Mouse (Mus musculus) lung, postnatal 0 days (tissue): Measurements from ENCODE around the gene Cpb2. TPM values are rescaled to one million over a fixed set of nuclear protein-coding genes. Genes with fewer than 3 reads are reported as not detected.

Source experiments
- ATAC-seq: fragments of 200-750 bp; cut with Nextera tagmentation; 2 replicates; pipeline ENCODE4 v1.8.0; 2017; ENCODE audit warnings: moderate library complexity
- DNase-seq: peaks from one replicate; pipeline ENCODE4 v3.0.0-alpha.2; 2016; ENCODE audit warnings: low spot score
- H3K27ac ChIP-seq: fragments of 300-500 bp; sonication (generic); 2 replicates; pipeline ENCODE4 v1.5.1; 2014; ENCODE audit warnings: antibody characterized with exemption, mild to moderate bottlenecking, low read length, mixed read lengths
- H3K27me3 ChIP-seq: fragments of 300-500 bp; sonication (generic); replicated peaks from 2 replicates; pipeline ENCODE4 v1.6.1; 2014; ENCODE audit warnings: low read length, mixed read lengths; ENCODE audit not compliant: insufficient read depth
- H3K36me3 ChIP-seq: fragments of 300-500 bp; sonication (generic); 2 replicates; pipeline ENCODE4 v1.6.1; 2014; ENCODE audit warnings: low read length, mixed read lengths; ENCODE audit not compliant: insufficient read depth
- H3K4me1 ChIP-seq: fragments of 300-500 bp; sonication (generic); 2 replicates; pipeline ENCODE4 v1.6.1; 2014; ENCODE audit warnings: antibody characterized with exemption, low read depth, low read length, mixed read lengths; ENCODE audit not compliant: insufficient read depth
- H3K4me2 ChIP-seq: fragments of 300-500 bp; sonication (generic); replicated peaks from 2 replicates; pipeline ENCODE4 v1.6.1; 2014; ENCODE audit warnings: low read depth, mild to moderate bottlenecking, low read length, moderate library complexity, mixed read lengths
- H3K4me3 ChIP-seq: fragments of 300-500 bp; sonication (generic); 2 replicates; pipeline ENCODE4 v1.5.1; 2014; ENCODE audit warnings: low read depth, low read length
- H3K9ac ChIP-seq: fragments of 300-500 bp; sonication (generic); replicated peaks from 2 replicates; pipeline ENCODE4 v1.6.1; 2014; ENCODE audit warnings: low read depth, mild to moderate bottlenecking
- H3K9me3 ChIP-seq: fragments of 300-500 bp; sonication (generic); 2 replicates; pipeline ENCODE4 v1.6.1; 2016; ENCODE audit warnings: low read length, mixed read lengths
- CTCF ChIP-seq: IDR thresholded peaks from 2 replicates; pipeline ENCODE4 v1.5.1; 2016; ENCODE audit warnings: antibody characterized with exemption, mild to moderate bottlenecking
- EP300 ChIP-seq: IDR thresholded peaks from 2 replicates; pipeline ENCODE4 v1.6.1; 2016; ENCODE audit warnings: antibody characterized with exemption, mild to moderate bottlenecking, control low read depth
- WGBS: fragments of 180-500 bp; shearing (Covaris S2); extraction: QIAGEN DNeasy Blood & Tissue Kit; methylation state at CpG from one replicate; pipeline ENCODE4 v1.1.7; 2014; 5-methylcytosine and 5-hydroxymethylcytosine counted together
- polyA plus RNA-seq: library from polyadenylated mRNA; unstranded; fragments of >200 nt; fragmentation: Nextera tagmentation; extraction: Ambion mirVana; gene quantifications from 2 replicates; pipeline ENCODE4 v1.2.1, GENCODE M21; 2015

Cpb2 gene
- polyA plus RNA-seq, 1 experiment from 2014 or later = not detected

- no peaks in the 10 kb centered on the region for H3K36me3 ChIP-seq
- H3K4me1 ChIP-seq = no peaks in the 10 kb centered on the region
- ATAC-seq = no peak
- no peak overlapping the region for H3K4me3 ChIP-seq
- no peak overlapping the region for H3K27ac ChIP-seq
- no peak for DNase-seq
- 45% methylated on average over 5 of the region's 5 CpGs for WGBS
- no peak overlapping the region for H3K9ac ChIP-seq
- H3K27me3 ChIP-seq = no peaks in the 10 kb centered on the region
- no peak overlapping the region for H3K4me2 ChIP-seq
- no peaks in the 10 kb centered on the region for H3K9me3 ChIP-seq
- no peak for TF ChIP-seq CTCF
Measured at GRCm38 (mm10) chr14:75303807-75304206, 61.7 kb downstream of the Cpb2 start.

DNA sequence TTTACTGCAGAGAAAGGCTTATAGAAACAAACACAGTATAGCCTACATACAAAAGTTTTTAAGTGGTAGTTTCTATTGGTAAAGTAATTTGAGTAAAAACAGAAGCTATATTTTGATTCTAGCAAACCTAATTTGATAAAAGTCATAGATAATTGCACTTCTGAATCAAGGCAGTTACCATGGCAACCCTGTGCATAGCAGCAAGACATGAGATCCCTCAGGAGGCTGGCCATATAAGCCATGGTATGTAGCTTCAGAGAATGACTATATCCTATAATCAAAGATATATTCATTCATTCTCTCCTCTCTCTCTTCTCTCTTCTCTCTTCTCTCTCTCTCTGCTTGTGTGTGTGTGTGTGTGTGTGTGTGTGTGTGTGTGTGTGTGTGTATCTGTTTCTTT, 65.8 kb downstream of the Cpb2 start:
- Histone ChIP-seq H3K4me2 (no peak overlapping the region), H3K9ac (no peak overlapping the region), H3K9me3 (no peaks in the 10 kb centered on the region), H3K4me3 (no peak overlapping the region), H3K27ac (no peak overlapping the region), H3K27me3 (no peaks in the 10 kb centered on the region), H3K36me3 (no peaks in the 10 kb centered on the region), H3K4me1 (no peaks in the 10 kb centered on the region)
- ATAC-seq (no peak), DNase-seq (no peak)
- no peak for TF ChIP-seq EP300

GRCm38 (mm10) chr14:75309336-75309992, 67.4 kb downstream of the Cpb2 start:
- H3K9ac ChIP-seq = no peak overlapping the region
- no peaks in the 10 kb centered on the region for H3K27me3 ChIP-seq
- TF ChIP-seq CTCF = peak; percentile 27
- no peak for TF ChIP-seq EP300
- no peak overlapping the region for H3K4me3 ChIP-seq
- H3K4me2 ChIP-seq = no peak overlapping the region
- ATAC-seq (no peak), DNase-seq (no peak)
- H3K9me3 ChIP-seq = no peaks in the 10 kb centered on the region
- no peaks in the 10 kb centered on the region for H3K4me1 ChIP-seq
- WGBS = 74% methylated on average over 5 of the region's 5 CpGs
- H3K27ac ChIP-seq = no peak overlapping the region
- H3K36me3 ChIP-seq = no peaks in the 10 kb centered on the region

DNA sequence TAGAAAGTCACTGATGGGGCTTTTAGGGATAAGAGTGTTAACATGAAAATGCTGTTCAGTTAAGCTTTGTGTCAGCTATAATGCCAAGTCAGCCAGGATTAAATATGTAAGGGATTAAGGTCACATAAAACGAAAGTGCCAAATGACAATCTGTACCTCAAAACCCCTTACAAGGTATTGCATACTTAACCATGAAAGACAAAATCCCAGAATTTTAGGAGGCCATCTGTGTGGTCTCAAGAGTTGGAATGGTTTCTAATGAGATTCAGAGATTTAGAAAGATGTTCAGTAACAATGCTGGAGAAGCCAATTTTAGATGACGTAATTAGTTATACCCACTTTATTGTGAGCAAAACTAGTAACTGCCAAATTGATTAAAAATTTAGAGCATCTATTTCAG, 72.4 kb downstream of the Cpb2 start:
- DNase-seq (no peak), ATAC-seq (no peak)
- 91% methylated on average over 2 of the region's 2 CpGs for WGBS
- no peak overlapping the region for H3K27ac ChIP-seq
- no peaks in the 10 kb centered on the region for H3K27me3 ChIP-seq
- H3K4me1 ChIP-seq = no peaks in the 10 kb centered on the region
- no peak overlapping the region for H3K4me2 ChIP-seq
- H3K36me3 ChIP-seq = no peaks in the 10 kb centered on the region; the same call in 1 of the 2 replicates
- H3K9ac ChIP-seq = no peak overlapping the region
- TF ChIP-seq EP300 = no peak
- TF ChIP-seq CTCF = no peak
- no peak overlapping the region for H3K4me3 ChIP-seq
- H3K9me3 ChIP-seq = no peaks in the 10 kb centered on the region

DNA sequence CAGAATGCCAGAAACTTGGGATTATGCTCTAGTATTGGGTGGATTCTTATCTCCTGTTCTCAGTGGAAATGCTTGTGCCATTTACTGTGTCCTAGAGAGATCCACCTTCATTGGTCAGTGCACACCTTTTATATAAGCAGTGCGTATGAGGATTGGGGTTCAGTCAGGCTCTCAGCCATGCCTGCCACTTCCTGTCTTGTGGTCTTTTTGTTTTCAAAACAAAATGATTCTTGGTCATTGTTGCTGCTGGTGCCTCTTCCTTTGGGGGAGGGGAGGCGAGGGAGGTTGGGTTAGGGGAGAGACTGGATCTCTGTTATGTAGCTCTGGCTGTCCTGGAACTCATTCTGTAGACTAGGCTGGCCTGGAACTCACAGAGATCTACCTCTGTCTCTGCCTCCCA, 76.6 kb downstream of the Cpb2 start:
- peaks cover 7% of the 10 kb centered on the region; the same call in 1 of the 2 replicates for H3K36me3 ChIP-seq
- H3K27ac ChIP-seq = no peak overlapping the region
- H3K27me3 ChIP-seq = no peaks in the 10 kb centered on the region
- no peaks in the 10 kb centered on the region for H3K9me3 ChIP-seq
- H3K4me1 ChIP-seq = no peaks in the 10 kb centered on the region
- H3K9ac ChIP-seq = no peak overlapping the region
- WGBS = 85% methylated on average over 2 of the region's 2 CpGs
- H3K4me2 ChIP-seq = no peak overlapping the region
- DNase-seq = no peak
- no peak overlapping the region for H3K4me3 ChIP-seq
- TF ChIP-seq EP300 = no peak
- TF ChIP-seq CTCF = no peak
- ATAC-seq = no peak

GRCm38 (mm10) chr14:75320269-75320668, 78.2 kb downstream of the Cpb2 start:
- Histone ChIP-seq H3K4me1 (no peaks in the 10 kb centered on the region), H3K4me3 (no peak overlapping the region), H3K27me3 (no peaks in the 10 kb centered on the region), H3K36me3 (peaks cover 10% of the 10 kb centered on the region), H3K9me3 (no peaks in the 10 kb centered on the region), H3K4me2 (no peak overlapping the region), H3K9ac (no peak overlapping the region), H3K27ac (no peak overlapping the region)
- DNase-seq (no peak), ATAC-seq (no peak)
- WGBS = 89% methylated on average over 5 of the region's 5 CpGs
- TF ChIP-seq EP300 = no peak
- no peak for TF ChIP-seq CTCF

- Histone ChIP-seq H3K4me1 (no peaks in the 10 kb centered on the region), H3K4me3 (no peak overlapping the region), H3K9me3 (no peaks in the 10 kb centered on the region), H3K27me3 (no peaks in the 10 kb centered on the region), H3K9ac (no peak overlapping the region), H3K27ac (no peak overlapping the region), H3K36me3 (peaks cover 10% of the 10 kb centered on the region), H3K4me2 (no peak overlapping the region)
- 96% methylated on average over 32 of the region's 32 CpGs for WGBS
- ATAC-seq (no peak), DNase-seq (no peak)
- TF ChIP-seq CTCF (no peak), EP300 (no peak)
Measured at GRCm38 (mm10) chr14:75323354-75323753, 81.3 kb downstream of the Cpb2 start.
